Mouse (Mus musculus) left cerebral cortex, adult 11 months (tissue): ENCODE data around the gene Emcn.

Experiments
- DNase-seq: peaks from one replicate; pipeline ENCODE4 v3.0.0; 2022; ENCODE audit warnings: low spot score

Emcn gene

GRCm38 (mm10) chr3:137340938-137341337, at the start of gene Emcn:
Emcn (plus strand) TSS chr3:137341067.
- no peak for DNase-seq

DNA sequence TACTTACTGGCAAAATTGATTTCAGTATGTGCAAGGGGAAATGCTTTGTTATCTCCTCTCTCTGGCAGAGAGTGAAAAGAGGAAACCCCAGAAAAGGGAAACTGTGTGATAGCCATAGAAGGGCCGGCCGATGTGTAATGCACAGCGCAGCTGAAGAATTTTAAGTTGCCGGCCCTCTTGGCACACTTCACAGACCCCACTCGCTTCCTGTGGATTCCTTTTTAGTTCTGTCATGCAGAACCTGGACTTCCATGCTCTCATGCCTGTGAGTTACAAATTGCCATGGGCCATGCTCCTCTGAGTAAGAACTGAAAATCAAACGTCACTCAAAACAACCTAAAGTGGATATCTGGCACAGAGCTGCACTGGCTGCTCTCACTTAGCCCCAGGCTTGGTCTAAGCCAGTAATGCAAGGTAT, 47.7 kb upstream of the Emcn start:
- no peak for DNase-seq

GRCm38 (mm10) chr3:137298230-137298629, 42.6 kb upstream of the Emcn start:
- no peak for DNase-seq

GRCm38 (mm10) chr3:137300210-137300609, 40.7 kb upstream of the Emcn start:
- no peak for DNase-seq

DNA sequence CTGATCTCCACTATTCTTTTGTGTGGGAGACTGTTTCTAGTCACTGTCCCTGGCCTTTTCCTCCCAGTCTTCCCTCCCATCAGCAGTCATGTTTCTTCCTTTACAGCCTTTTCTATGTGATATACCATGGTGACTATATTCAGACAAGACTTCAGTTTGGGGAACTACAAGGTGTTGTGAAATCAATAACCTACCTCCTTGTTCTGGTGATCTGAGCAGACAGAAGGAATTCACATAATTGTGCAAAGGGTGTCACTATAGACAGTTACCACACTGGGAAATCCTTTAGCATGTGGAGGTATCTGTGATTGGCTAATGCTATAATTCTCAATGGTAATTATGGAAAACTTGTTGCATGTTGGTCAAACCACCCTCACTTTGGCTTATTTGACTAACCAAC, 39.7 kb upstream of the Emcn start:
- DNase-seq, result no peak

DNA sequence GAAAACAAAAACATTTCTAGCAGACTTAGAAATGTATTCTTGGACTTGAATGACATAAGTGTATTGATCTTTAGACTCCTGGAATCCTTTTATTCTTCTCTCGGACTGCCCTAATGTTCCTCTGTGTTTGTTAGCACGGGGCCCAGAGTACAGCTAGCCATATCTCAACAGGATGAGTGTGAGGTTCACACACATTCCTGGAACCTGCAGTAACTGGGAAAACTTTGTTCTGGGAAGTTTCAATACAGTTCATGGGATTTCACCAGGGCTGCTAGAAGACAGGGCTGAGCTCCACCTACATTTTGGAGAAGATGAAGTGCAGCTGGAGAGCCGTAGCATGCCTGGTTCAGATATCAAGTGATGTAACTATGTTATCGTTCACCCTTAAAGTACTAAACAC, 38.1 kb upstream of the Emcn start:
- no peak for DNase-seq

- no peak for DNase-seq
Observed at GRCm38 (mm10) chr3:137309959-137310358, 30.9 kb upstream of the Emcn start.

DNA sequence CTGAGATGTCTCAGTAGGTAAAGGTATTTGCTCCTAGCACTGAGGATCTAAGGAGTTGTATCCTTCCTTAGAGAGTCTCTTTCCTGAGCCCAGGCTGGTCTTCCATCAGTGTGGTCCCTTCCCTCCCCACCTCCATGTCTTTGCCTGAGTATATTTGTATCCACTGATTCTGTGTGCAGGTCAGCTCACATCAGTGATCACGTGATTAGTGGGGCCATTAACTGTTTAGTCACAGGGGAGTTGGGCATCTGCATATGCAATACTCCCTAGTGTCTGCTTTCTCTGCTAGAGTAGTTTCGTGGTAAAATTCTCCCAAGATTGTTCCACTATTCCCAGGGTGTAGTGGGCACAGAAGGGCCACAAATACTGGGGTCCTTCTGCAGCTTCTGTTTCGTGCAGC, 28.3 kb upstream of the Emcn start:
- no peak for DNase-seq

GRCm38 (mm10) chr3:137313775-137314362, 27.0 kb upstream of the Emcn start:
- DNase-seq, result no peak

DNA sequence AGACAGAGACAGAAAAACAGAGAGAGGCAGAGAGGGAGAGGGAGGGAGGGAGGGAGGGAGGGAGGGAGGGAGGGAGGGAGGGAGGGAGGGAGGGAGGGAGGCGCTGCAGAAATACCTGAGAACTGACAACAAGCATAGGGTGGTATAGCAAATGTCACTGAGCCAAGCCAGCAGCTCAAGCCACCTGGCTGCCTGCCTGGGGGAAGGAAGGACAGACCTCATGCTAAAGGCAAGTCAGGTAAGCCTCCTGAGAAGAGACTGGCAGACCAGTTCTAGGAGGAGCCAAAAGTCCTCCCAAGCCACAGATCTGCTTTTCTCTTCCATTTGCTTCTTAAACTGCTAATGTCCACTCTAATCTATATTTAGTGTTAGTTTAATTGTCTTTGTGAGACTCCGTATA, 22.5 kb upstream of the Emcn start:
- DNase-seq, result no peak

DNA sequence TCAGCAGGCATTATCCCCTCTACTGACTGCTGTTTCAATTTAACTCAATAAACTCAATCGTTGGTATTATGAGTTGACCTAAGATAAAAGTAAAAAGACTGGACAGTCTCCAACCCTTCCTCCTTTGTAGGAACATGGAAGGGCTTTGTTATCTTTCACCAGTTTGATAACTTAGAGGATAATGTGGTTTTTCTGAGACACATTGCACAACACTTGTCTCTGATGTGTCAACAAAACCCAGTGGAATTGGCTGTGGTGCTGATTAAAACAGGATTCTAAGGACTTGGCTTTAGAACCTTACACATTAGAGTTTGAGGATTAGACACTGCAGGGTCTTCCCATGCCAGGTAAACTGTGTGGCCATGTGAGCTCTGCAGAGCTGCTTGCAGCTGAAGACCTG, 20.9 kb upstream of the Emcn start:
- no peak for DNase-seq

DNA sequence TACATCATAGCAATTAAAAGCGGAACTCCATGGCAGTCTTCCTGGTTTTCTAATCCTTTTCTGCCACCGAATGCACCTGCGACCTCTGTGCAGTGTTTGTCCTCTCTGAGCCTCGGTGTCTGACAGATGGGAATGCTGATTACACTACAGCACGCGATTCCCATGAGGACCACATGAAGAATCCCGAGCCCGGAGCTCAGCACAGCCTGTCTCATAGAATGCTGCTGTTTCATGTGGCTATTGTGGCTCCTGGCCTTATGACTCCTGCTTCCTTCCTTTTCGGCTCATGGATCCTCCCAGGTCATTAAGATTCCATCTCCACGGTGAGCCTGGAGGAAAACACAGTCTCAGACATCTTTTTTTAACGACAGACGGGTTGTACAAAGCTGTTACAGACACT, 18.6 kb upstream of the Emcn start:
- DNase-seq, result no peak

DNA sequence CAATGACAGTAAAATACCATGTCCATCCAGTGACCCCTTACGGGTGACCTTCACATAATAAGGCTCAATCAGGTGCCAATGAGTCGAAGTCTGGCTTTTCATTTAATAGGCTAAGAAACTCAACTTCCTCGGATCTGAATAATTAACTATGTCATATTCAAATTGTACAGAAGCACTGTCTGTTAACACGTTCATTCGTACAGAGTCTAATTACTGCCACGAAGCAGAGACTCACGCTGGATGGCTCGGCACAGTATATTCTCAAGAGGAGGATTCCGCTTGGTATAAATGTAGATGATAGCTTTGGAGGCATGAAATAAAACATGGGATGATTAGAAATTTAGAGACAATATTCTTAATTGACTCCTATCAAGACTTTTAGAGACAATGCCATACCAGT, 11.0 kb upstream of the Emcn start:
- DNase-seq, result no peak

DNA sequence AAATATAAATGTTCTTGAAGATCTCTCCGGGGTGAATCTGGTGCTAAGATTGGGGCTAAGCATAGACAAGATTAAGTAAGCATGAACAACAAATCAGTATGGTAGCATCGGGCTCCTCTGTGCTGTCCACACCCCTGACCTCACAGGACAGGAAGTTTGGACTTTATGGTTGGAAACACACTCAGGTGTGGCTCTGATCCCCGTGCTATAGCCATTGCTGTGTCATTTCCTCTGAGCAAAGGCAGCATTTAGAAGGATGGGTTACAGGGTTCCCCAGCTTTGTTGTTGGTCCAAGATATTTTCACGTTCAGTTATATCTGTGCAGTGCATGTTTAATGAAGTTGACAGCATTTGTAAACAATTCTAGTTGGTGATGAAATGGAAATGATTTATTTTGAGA, 9.9 kb upstream of the Emcn start:
- no peak for DNase-seq

- no peak for DNase-seq
Observed at GRCm38 (mm10) chr3:137332531-137332930, 8.3 kb upstream of the Emcn start.

DNA sequence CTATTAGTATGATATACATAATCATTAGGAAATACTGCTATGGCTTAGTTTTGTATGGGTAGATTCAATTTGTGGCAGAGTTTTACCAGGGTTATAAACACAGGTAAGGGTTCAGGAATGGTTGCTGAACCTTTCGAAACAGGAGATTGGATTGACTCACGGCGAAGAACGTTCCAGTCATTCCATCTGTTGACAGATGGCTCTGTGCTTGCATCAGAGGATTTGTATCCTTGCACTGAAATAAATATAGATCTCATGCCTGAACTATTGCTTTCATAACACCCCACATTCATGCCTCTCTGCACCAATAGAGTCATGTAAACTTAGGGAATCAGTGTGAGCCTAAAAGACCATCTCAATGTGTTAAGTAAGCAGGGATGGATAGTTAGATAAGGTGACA, 4.9 kb upstream of the Emcn start:
- no peak for DNase-seq

- DNase-seq, result no peak
Observed at GRCm38 (mm10) chr3:137343446-137343845, 2.6 kb downstream of the Emcn start.

- DNase-seq, result no peak
Observed at GRCm38 (mm10) chr3:137351882-137352281, 11.0 kb downstream of the Emcn start.

GRCm38 (mm10) chr3:137356697-137357096, 15.8 kb downstream of the Emcn start:
- no peak for DNase-seq

DNA sequence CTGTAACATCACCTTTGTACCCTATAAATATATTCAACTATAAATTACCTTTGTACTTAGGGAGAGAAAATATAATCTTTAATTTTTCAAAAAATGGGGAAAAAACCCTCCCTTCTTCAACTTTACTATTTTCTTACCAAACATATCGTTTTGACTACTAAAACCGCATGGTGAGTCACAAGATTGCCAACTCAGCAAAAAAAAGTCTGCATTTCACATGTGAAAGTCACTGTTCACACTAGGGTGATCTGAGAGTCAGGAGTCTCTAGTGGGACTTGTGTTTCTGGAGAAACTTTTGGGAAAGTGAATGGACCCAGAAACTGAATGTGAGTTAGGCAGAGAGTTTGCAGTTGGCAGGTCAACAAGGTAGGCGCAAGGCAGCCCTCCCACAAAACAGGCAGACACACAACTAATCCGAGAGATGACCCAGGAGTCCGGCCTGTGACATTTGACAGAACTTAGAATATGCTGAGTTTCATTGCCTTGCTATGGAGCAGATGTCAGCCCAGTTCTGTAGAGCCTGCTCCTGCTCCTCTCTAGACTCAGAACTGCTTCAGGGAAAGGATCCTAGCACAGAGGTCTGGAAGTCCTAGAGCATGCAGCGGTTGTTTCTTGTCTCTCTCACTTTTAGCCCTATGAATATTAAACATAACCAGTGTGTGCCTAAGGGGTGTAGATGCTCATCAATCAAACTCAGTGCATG, 26.4 kb downstream of the Emcn start:
- DNase-seq, result no peak

DNA sequence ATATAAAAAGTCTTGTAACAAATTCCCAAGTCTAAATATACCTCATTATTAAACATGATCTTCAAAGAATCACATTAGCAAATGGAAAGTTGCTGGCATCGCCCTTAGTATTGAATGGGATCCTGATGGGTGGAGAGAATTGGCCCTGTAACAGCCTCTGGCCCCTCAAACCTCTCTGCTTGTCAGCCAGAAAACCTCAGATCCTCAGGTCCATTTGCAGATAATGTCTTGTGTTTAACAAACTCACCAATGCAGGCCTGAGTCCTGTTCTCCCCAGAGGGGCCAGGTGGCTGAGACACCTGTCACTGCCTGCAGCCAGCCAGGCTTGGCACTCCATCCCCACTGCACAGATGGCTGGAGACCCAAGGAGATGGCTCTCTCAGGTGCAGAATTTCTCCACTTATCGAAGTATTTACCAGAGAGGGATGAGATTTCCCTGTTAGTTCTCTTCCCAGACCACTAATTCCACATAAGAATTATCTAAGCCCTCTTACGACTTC, 27.0 kb downstream of the Emcn start:
- DNase-seq, result no peak

DNA sequence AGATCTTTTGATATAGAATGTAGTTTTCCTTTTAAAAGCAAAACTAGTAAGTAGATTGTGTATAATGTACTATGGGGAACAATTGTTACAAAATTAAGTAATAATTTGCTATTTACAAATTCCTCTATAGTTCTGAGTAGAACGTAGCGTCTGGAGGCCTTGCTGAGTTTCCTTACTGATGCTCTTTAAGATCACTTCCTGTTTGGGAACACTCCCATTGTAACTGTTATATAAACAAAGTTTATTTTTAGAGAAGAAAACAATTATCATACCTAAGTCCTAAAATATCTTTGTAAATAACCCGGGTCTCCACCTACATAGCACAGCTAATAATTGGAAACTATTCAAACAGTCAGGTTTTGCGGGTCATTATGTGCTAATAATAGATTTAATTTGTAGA, 32.0 kb downstream of the Emcn start:
- no peak for DNase-seq

DNA sequence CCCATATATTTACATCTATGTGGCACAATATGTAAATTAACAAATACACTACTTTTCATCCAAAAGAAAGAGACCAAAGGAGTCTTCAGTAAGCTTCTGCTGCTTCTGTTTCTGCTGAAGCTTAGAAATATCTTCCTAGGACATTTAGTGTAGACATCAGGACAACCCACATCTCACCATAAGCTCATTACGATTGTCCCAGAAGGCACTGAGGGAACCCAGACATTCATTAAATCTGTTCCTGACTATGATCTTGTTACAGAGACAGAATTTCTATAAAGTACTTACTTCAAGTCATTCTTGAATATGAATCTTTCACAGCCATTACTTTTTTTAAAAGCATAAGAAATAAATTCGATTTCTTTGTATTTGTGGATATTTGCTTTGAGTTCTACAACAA, 41.4 kb downstream of the Emcn start:
- DNase-seq, result no peak

GRCm38 (mm10) chr3:137395588-137395987, 54.7 kb downstream of the Emcn start:
- DNase-seq, result no peak
